Mouse (Mus musculus) testis, adult 2 months (tissue): ENCODE measurements around the gene Rack1.

Experiments
- CTCF ChIP-seq: fragments of 200-500 bp; IDR thresholded peaks from 2 replicates; pipeline ENCODE4 v1.5.1; 2012; ENCODE audit warnings: low read depth, mild to moderate bottlenecking, inconsistent platforms, low read length, moderate library complexity; ENCODE audit not compliant: control insufficient read depth, insufficient read depth, insufficient replicate concordance
- POLR2A ChIP-seq: fragments of 200-500 bp; IDR thresholded peaks from 2 replicates; pipeline ENCODE4 v1.6.1; 2012; ENCODE audit warnings: low read depth, mild to moderate bottlenecking, inconsistent platforms, low read length, moderate library complexity; ENCODE audit not compliant: control insufficient read depth

- TF ChIP-seq CTCF (no peak), POLR2A (no peak)
These were observed 9.3 kb downstream of the Rack1 start for GRCm38 (mm10) chr11:48809434-48809830.
